Mouse (Mus musculus) stomach, postnatal 0 days (tissue): Measurements from ENCODE around the gene Pten. TPM values are rescaled to one million over a fixed set of nuclear protein-coding genes. Genes with fewer than 3 reads are reported as not detected.
A peak's percentile ranks its signal among the peaks of the same experiment; 100 is the strongest.

Experiments
- ATAC-seq: fragments of 200-750 bp; cut with Nextera tagmentation; 2 replicates; pipeline ENCODE4 v1.8.0; 2017; ENCODE audit not compliant: low FRiP score, low TSS enrichment
- DNase-seq: peaks from one replicate; pipeline ENCODE4 v3.0.0-alpha.2; 2016; ENCODE audit warnings: low spot score
- H3K27ac ChIP-seq: fragments of 300-500 bp; sonication (generic); replicated peaks from 2 replicates; pipeline ENCODE4 v1.5.1; 2014; ENCODE audit warnings: mild to moderate bottlenecking, control low read depth
- H3K27me3 ChIP-seq: fragments of 300-500 bp; sonication (generic); 2 replicates; pipeline ENCODE4 v1.6.1; 2014; ENCODE audit warnings: low read length; ENCODE audit not compliant: control insufficient read depth, insufficient read depth
- H3K36me3 ChIP-seq: fragments of 300-500 bp; sonication (generic); 2 replicates; pipeline ENCODE4 v1.6.1; 2014; ENCODE audit warnings: low read length, mixed read lengths; ENCODE audit not compliant: control insufficient read depth, insufficient read depth
- H3K4me1 ChIP-seq: fragments of 300-500 bp; sonication (generic); replicated peaks from 2 replicates; pipeline ENCODE4 v1.6.1; 2014; ENCODE audit warnings: antibody characterized with exemption; ENCODE audit not compliant: control insufficient read depth, insufficient read depth
- H3K4me2 ChIP-seq: fragments of 300-500 bp; sonication (generic); replicated peaks from 2 replicates; pipeline ENCODE4 v1.6.1; 2014; ENCODE audit warnings: low read depth, mild to moderate bottlenecking, control low read depth, moderate library complexity
- H3K4me3 ChIP-seq: fragments of 300-500 bp; sonication (generic); 2 replicates; pipeline ENCODE4 v1.5.1; 2014; ENCODE audit warnings: low read depth, low read length, control low read depth
- H3K9ac ChIP-seq: fragments of 300-500 bp; sonication (generic); 2 replicates; pipeline ENCODE4 v1.6.1; 2014; ENCODE audit warnings: mild to moderate bottlenecking, low read length, control low read depth, mixed read lengths
- H3K9me3 ChIP-seq: fragments of 300-500 bp; sonication (generic); 2 replicates; pipeline ENCODE4 v1.6.1; 2016; ENCODE audit warnings: low read length; ENCODE audit not compliant: control insufficient read depth
- CTCF ChIP-seq: IDR thresholded peaks from 2 replicates; pipeline ENCODE4 v1.5.1; 2016; ENCODE audit warnings: antibody characterized with exemption, low read depth, mild to moderate bottlenecking, moderate library complexity
- EP300 ChIP-seq: optimal IDR thresholded peaks from 2 replicates; pipeline ENCODE3; 2016; ENCODE audit warnings: antibody characterized with exemption
- WGBS: fragments of 180-500 bp; shearing (Covaris S2); extraction: QIAGEN DNeasy Blood & Tissue Kit; methylation state at CpG from one replicate; pipeline ENCODE4 v1.1.7; 2014; 5-methylcytosine and 5-hydroxymethylcytosine counted together
- polyA plus RNA-seq: library from polyadenylated mRNA; unstranded; fragments of >200 nt; fragmentation: Nextera tagmentation; extraction: Ambion mirVana; gene quantifications from 2 replicates; pipeline ENCODE4 v1.2.1, GENCODE M21; 2015

Gene Pten
- polyA plus RNA-seq, 1 experiment from 2014 or later = 8.1 TPM

DNA sequence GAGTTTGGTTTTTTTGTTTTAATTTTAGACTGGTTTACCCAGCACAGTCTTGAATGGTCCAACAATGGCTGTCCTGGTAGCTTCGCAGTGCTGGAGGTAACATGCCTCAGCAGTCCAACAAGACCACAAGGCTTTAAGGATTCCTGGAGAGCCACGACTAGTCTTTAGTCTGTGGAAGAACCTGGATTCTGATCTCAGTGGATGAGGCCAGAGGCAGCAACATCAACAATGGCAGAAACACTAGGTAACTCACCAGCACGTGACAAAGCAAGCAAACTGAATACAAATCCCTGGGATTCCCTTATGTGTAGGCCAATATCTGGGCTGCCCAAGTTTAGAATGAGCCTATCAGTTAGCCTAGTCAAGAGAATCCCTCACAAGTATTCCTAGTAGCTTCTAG is 43.8 kb upstream of the Pten start:
- H3K4me2 ChIP-seq = no peak overlapping the region
- H3K4me1 ChIP-seq = no peaks in the 10 kb centered on the region
- ATAC-seq (no peak), DNase-seq (no peak)
- no peaks in the 10 kb centered on the region for H3K9me3 ChIP-seq
- TF ChIP-seq CTCF (no peak), EP300 (no peak)
- no peak overlapping the region for H3K4me3 ChIP-seq
- no peak overlapping the region for H3K9ac ChIP-seq
- 87% methylated on average over 3 of the region's 3 CpGs for WGBS
- no peak overlapping the region for H3K27ac ChIP-seq
- H3K36me3 ChIP-seq = no peaks in the 10 kb centered on the region
- no peaks in the 10 kb centered on the region for H3K27me3 ChIP-seq

DNA sequence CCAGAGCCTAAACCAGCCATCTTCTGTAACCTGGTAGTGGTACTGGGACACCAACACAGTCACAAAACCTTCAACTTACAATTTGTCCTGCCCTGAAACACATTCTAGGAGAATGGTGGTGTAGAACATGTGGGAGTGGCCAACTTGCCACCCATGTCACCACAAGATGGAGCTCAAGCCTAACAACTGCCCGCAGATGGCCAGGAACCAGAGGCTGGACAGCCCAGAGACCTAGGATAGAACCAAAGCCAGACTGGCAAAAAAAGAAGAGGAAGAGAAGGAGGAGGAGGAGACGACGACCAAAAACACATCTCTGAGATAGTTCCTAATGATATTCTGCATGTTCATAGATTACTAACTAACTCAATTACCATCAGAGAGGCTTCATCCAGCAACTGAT is 42.1 kb upstream of the Pten start:
- ATAC-seq = peak; percentile 50; the same call in 1 of the 2 replicates
- H3K4me2 ChIP-seq = no peak overlapping the region
- H3K27ac ChIP-seq = no peak overlapping the region

DNA sequence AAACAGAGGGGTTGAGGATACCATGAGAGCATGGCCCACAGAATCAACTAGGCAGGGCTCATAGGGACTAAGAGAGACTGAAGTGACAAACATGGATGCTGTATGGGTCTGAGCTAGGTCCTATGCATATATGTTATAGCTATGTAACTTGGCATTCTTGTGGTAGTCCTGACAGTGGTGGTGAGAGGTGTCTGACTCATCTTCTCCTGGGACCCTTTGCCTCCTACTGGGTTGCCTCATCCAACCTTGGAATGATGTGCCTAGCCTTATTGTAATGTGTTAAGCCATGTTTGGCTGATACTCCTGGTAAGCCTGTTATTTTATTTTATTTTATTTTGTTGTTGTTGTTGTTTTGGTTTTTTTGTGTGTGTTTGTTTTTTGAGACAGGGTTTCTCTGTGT is 41.6 kb upstream of the Pten start:
- DNase-seq = no peak
- Histone ChIP-seq H3K9ac (no peak overlapping the region), H3K4me3 (no peak overlapping the region), H3K4me2 (no peak overlapping the region), H3K36me3 (no peaks in the 10 kb centered on the region), H3K9me3 (no peaks in the 10 kb centered on the region), H3K27ac (no peak overlapping the region), H3K4me1 (no peaks in the 10 kb centered on the region), H3K27me3 (no peaks in the 10 kb centered on the region)
- ATAC-seq = no peak
- no peak for TF ChIP-seq CTCF
- no peak for TF ChIP-seq EP300

More for the DNA sequence above, 42.1 kb upstream of the Pten start:
- Histone ChIP-seq H3K36me3 (no peaks in the 10 kb centered on the region), H3K4me3 (no peak overlapping the region), H3K9me3 (no peaks in the 10 kb centered on the region), H3K9ac (no peak overlapping the region), H3K4me1 (no peaks in the 10 kb centered on the region), H3K27me3 (no peaks in the 10 kb centered on the region)
- WGBS = 2% methylated on average over 3 of the region's 3 CpGs
- peak; percentile 75 for DNase-seq
- TF ChIP-seq CTCF (peak; percentile 97), EP300 (no peak)

DNA sequence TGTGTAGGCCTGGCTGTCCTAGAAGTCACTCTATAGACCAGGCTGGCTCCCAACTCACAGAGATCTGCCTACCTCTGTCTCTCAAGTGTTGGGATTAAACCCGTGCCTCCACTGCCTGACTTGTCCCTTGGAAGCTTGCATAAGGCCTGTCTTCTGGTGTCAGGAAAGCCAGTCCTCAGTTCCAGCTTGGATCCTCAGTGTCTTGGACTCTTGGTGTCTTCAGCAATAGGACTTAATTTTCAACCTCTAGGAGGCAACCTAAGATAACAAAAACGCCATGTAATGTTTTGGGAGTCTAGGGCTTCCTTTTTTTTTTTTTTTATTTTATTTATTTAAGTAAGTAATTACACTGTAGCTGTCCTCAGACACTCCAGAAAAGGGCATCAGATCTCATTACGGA is 39.7 kb upstream of the Pten start:
- ATAC-seq = no peak
- Histone ChIP-seq H3K4me1 (no peaks in the 10 kb centered on the region), H3K9me3 (no peaks in the 10 kb centered on the region), H3K4me2 (no peak overlapping the region), H3K9ac (no peak overlapping the region), H3K27me3 (no peaks in the 10 kb centered on the region), H3K36me3 (no peaks in the 10 kb centered on the region), H3K27ac (no peak overlapping the region), H3K4me3 (no peak overlapping the region)
- peak; percentile 53 for TF ChIP-seq CTCF
- TF ChIP-seq EP300 = no peak
- DNase-seq = no peak
- WGBS = 63% methylated on average over 3 of the region's 3 CpGs

DNA sequence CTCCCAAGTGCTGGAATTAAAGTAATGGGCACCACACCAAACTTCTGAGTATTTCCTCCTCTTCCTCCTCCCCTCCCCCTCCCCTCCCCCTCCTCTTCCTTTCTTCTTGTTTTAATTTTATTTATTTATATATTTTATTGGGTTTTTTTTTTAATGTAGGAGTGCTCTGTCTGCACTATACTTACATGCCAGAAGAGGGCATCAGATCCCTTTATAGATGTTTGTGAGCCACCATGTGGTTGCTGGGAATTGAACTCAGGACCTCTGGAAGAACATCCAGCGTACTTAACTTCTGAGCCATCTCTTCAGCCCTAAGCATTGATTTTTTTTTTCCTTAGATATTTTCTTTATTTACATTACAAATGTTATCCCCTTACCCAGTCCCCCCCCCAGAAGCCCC is 37.0 kb upstream of the Pten start:
- no peak overlapping the region for H3K27ac ChIP-seq
- no peak overlapping the region for H3K4me3 ChIP-seq
- no peak overlapping the region for H3K9ac ChIP-seq
- 88% methylated on average over 1 of the region's 1 CpGs for WGBS
- no peaks in the 10 kb centered on the region for H3K4me1 ChIP-seq
- ATAC-seq = no peak
- H3K36me3 ChIP-seq = no peaks in the 10 kb centered on the region
- no peak overlapping the region for H3K4me2 ChIP-seq
- H3K27me3 ChIP-seq = no peaks in the 10 kb centered on the region
- no peak for TF ChIP-seq EP300
- no peak for TF ChIP-seq CTCF
- no peaks in the 10 kb centered on the region for H3K9me3 ChIP-seq
- DNase-seq = no peak

DNA sequence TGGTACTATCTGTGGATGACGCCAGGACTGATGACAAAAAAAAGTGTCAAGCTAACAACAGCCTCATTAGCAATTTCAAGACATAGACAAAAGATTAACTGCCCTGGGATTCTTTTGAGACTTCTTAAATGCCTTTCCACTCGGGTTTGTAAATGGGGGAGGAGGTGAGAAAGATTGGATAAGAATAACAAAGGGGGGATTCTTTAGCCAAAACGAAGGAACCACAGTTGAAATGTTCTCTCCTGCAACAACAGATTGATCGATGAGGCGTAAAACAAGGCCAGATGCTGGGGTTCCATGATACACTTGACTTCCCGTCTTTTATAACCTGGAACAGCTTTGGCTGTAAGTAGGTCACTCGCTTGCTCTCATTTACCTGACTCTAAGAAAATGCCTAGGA is 33.5 kb upstream of the Pten start:
- TF ChIP-seq EP300 (no peak), CTCF (no peak)
- no peaks in the 10 kb centered on the region for H3K27me3 ChIP-seq
- H3K4me1 ChIP-seq = no peaks in the 10 kb centered on the region
- no peaks in the 10 kb centered on the region for H3K9me3 ChIP-seq
- ATAC-seq (no peak), DNase-seq (no peak)
- no peak overlapping the region for H3K4me2 ChIP-seq
- no peaks in the 10 kb centered on the region for H3K36me3 ChIP-seq
- no peak overlapping the region for H3K4me3 ChIP-seq
- 56% methylated on average over 7 of the region's 7 CpGs for WGBS
- no peak overlapping the region for H3K9ac ChIP-seq
- no peak overlapping the region for H3K27ac ChIP-seq
